Mouse (Mus musculus): Measurements from ENCODE around the gene Usp31.

The Usp31 gene

DNA sequence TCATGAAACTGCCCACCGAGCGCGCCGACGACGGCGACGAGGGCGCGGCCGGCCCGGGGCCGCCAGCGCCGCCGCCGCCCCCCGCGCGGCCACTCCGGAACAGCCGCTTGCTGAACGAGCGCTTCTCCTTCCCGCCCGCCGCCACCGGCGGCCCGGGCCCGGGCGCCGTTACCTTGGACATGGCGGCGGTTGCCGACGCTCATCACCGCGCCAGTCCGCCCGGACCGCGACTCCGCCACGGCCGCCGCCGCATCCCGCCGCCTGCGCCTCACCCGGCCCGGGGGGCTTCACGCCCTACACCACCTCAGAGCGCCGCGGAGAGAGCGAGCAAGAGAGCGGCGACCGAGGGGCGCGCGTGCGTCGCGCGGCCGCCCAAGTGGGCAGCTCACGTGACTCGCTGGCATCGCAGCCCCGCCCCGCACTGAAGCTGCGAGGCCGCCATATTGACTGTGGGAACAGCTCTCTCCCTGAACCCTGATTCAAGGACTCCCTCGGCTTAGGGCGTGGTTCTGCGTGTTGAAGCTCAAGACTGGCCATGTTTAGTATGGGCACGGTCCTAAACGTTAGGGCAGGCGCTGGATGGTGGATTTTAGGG lies at the start of gene Usp31:
Gene Usp31, minus strand, starts transcription at position 181 of the 595 bp plus-strand sequence.
- DNase-seq (ENCODE audit: low read depth, low spot score): peak; percentile 96

DNA sequence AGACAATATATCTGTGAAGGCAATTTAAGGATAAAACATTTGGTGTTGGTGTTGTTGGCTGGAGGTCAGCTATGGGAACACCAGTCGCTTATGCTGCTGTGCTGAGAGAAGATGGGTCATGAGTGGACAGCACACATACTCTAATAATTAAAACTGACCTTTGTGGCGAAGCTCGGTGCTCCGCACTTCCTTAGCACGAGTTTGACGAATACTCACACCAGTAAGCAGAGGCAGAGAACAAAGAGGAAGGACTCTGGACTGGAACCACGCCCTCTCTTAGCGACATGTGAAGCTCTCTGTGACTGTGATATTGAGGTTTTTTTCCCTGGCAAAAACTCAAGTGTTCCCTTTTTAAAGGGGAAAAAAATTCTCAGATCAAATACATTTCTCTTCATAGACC lies 47.7 kb upstream of the Usp31 start:
- no peak for DNase-seq (ENCODE audit: low read depth, low spot score)

DNA sequence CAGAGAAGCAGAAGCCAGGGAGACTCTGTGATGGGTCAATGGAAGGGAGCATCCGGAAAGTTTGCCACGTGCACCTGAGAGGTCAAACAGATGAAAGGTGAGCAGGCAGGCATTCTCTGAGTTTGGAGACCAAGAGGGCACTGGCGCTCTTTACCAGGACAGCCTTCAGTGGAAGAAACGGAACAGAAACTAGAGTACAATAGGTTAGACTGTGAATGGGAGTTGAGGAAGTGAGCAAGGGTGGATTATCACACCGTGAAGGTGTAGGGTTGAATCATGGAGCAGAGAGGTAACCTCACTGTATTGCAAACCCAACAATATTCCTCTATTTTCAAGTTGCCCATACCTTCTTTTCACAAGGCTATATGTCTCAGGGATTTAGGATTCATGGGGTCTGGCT lies 43.2 kb upstream of the Usp31 start:
- DNase-seq (ENCODE audit: low read depth, low spot score): no peak

DNA sequence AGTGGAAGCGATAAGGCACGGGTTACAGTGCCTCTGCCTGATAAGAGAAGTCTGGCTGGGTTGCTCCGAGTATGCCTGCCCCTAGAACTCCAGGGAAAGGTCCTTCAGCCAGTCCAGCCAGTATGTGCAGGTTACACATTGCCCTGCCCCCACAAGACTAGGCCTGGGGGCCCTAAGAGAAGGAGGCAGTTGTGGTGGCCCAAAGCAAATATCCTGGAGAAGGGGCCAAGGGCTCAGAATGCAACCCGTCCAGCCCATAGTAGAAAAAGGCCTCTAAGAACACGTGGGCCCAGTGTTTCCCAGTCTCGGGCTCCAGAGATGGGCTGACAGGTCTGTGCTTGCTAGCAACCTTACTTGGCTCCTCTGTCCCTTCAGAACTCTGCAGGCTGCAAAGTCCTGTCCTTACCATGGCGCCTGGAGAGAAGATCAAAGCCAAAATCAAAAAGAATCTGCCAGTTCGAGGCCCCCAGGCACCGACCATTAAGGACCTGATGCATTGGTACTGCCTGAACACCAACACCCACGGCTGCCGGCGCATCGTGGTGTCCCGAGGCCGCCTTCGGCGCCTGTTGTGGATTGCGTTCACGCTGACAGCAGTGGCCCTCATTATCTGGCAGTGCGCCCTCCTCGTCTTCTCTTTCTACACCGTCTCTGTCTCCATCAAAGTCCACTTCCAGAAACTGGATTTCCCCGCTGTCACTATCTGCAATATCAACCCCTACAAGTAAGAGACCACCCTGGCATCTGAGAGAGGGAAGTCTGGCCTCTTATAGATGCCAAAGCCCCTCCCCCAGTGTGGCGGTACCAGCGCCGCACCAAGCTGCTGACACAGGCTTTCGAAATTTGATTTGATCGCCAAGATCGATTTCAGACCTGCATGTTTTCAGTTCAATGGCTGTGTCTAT lies 30.7 kb upstream of the Usp31 start:
- DNase-seq (ENCODE audit: low read depth, low spot score): no peak

DNA sequence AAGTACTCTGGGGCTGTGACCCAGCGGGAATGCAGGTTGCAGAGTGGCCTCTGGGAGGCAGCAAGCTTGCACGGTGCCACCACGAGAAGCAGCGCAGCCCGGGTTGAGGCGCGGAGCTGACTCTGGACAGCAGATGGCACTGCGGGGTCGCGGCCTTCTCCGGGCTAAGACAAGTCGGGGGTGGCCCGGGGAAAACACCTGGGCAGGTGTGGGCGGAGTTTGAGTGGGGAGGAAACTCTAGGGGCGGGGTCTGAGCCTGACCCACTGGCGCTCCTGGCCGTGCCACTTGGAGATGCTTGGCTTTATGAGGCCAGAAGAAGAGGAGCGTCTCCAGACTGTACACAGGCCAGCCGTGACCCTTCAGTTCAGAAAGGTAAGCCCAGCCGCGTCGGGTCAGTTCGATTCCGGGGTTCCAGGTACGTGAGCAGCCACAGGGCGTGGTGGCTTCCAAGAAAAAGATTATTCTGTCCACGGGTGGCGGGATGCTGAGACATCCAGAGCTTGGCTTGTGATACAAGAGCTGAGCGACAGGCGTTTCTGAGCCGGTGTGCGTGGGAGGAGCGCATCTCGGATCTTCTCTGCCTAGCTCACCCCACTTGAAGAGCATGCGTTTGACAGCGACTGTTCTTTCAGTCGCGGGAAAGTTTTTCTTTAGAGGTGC lies 27.2 kb upstream of the Usp31 start, which contains the start of gene Scnn1g:
Gene Scnn1g, plus strand, starts transcription at position 309 of the 661 bp plus-strand sequence.
- DNase-seq (ENCODE audit: low read depth, low spot score): peak; percentile 85

DNA sequence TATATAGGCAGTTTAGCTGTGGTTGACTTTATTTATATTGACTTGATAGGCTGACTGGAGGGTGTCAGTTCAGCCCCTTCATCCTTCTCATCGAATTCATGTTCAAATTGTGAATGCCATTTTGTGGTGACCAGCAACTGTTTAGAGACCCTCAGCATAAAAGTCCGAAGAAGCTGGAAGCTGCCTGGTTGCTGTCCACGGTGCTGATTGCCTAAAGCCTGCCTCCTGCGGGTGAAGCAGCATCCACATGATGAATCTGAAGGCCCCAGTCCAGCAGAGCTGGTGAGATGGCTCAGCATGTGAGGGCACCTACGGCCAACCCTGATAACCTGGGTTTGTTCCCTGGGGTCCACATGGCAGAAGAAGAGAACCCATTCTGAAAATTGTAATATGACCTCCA lies 23.2 kb upstream of the Usp31 start:
- DNase-seq (ENCODE audit: low read depth, low spot score): peak; percentile 21

DNA sequence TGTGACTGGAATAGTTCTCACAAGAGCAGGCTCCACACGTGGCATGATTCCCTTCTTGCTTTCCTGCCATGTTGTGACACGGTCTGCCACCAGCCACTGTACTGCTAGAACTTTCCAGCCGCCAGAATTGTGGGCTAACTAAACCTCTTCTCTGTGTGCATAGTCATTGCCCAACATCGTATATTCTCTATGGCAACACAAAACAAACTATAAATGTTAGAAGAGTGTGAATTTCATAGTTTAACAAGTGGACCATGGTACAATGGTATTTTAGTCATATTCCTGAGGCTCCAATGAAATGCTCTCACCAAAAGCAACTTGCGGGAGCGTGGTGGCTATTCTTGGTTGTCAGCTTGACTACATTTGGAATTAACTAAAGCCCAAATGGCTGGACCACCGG lies 10.0 kb upstream of the Usp31 start:
- DNase-seq (ENCODE audit: low read depth, low spot score): no peak

DNA sequence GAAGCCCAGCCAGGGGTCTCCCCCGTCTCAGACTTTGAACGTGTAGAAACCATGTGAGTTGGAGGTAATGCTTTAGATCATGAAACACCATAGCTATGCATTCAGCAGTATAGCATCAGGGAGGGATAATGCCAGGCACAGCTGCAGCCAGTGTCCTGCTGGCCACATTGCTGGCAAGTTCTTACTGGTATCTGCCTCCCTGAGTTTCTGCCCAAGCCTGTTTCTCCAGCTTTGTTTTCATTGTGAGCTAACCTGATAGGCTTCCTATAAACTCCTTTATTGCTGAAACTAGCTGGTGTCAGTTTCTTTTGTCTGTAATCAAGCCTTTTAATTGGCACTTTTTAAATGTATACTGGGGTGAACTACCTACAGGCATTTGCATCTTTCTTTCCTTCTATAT lies 4.1 kb upstream of the Usp31 start:
- no peak for DNase-seq (ENCODE audit: low read depth, low spot score)

DNA sequence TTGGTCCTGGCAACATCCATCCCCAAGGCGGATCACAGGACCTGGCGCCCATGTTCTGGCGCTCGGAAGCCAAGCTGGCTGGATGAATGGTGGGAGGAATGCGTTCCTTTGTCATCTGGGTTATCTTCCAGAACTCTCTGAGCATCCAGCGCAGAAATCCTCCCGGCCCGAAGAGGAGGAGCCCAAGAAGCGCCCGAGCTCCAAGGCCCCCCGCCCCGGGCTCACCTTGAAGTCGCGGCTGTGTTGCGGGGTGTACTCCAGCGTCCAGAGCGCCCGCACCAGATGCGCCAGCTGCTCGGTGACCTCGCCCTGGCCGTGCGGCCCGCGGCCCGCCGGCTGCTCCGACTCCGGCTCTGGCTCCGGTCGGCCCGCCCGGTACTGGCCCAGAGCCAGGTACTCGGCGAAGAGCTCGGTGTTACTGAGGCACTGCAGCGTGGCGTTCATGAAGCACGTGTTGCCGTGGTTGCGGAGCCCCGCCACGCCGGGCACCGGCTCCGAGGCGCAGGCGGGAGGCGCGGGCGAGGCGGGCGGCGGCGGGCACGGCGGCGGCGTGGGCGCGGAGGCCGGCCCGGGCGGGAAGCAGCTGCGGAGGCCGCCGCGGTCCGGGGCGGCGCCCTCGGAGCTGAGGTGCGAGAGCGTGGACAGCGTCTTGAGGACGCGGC lies 511 bp downstream of the Usp31 start:
- peak; percentile 62 for DNase-seq (ENCODE audit: low read depth, low spot score)

DNA sequence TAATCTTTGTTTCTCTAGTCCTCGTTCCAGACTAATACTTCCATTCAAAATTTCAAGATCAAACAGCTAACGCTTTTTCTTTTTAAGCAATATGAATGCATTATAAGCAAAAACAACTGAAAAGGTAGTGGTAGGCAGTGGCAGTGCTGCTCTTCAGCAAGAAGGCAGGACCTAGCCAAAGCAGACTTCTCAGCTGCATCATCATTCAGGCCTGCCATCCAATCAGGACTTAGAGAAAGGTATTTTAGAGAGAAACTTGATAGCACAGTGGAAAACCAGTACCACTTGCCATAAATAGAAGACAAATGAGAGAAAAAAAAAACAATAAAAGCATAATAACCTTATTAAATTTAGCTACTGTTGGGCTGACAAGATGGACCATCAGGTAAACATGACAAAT lies 2.0 kb downstream of the Usp31 start:
- DNase-seq (ENCODE audit: low read depth, low spot score): no peak

DNA sequence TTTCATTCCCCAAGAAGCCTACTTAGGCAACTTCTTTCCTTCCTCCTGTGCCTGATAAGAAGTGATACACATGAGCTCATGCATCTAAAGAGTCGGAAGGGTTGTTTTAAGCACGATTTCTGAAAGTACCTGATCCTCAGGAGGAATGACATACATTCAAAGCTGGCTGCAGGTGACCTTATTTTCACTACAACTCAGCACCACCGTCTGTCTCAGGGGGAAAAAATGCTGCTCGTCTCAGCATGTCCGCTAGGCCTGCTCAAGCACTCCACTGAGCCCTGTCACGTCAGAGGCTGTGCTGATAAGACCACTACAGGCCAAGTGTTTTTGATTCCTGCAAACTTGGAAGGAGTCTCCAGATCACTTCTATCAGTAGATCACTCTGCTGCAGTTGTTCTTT lies 5.1 kb downstream of the Usp31 start:
- no peak for DNase-seq (ENCODE audit: low read depth, low spot score)

DNA sequence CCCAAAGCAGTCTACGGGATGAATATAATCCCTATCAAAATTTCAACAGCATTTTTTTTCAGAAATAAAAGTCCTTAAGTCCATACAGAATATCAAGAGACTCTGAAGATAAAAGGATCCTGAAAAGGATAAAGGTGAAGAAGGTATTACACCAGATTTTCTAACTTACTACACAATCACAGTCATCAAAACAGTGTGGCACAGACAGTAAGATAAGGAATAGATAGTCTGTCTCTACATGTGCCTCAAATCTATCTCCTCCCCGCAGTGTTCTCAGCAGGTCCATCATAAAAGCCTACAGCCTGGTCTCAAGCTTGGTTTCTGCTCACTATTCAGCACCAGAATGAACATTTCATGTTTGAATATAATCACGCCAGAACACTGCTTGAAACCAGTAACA lies 6.6 kb downstream of the Usp31 start:
- no peak for DNase-seq (ENCODE audit: low read depth, low spot score)

DNA sequence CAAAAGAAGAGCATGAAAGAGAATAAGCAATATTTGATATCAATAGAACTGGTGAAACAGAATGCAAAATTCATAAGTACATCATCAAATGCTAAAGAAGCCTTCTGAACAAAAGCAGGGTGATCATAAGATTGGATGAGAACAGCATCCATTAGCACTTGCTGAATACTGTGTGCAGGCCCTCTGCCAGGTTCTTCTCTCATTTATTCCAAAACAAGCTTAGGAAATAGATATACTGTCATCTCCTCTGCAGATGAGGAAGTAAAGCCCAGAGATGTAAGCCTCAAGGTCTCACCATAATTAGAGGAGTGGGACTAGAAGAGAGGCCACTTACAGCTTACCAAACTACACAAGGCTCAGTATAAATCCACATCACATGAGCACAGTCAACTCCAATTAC lies 7.8 kb downstream of the Usp31 start:
- DNase-seq (ENCODE audit: low read depth, low spot score): no peak

DNA sequence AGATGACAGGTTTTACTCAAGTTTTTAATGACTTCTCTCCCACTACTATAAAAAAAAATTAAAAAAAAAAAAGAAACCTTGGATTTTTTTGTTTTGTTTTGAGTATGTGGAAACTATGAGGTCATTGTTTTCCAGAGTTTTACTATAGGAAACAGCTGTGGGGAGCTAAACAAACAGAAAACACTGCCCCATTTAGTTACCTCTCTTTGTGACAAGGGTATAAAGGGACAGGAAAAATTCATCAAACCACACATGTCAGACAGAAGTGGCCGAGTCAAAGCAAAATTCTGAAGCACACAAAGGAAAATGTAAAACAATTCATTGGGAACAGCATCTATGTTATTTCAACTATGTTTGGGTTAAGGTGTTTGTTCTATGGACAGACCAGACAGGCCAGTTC lies 9.5 kb downstream of the Usp31 start:
- DNase-seq (ENCODE audit: low read depth, low spot score): no peak

DNA sequence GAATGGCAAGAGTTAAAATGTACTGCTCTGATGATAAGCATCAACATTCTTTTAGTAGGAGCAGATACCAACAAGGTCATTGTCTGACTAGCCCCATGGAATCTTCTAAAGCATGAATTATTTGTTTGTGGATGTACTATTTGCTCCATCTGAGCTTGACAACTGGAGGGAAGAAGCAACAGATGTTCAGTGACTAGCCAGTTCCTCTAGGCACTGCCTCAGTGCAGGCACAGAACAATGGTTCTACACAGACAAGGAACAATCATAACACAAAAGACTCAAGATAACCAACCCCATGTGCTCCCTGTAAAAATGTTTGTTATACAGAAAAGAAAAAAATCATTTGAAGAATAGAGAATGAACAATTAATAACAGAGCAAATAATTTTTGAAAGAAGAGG lies 9.9 kb downstream of the Usp31 start:
- no peak for DNase-seq (ENCODE audit: low read depth, low spot score)

DNA sequence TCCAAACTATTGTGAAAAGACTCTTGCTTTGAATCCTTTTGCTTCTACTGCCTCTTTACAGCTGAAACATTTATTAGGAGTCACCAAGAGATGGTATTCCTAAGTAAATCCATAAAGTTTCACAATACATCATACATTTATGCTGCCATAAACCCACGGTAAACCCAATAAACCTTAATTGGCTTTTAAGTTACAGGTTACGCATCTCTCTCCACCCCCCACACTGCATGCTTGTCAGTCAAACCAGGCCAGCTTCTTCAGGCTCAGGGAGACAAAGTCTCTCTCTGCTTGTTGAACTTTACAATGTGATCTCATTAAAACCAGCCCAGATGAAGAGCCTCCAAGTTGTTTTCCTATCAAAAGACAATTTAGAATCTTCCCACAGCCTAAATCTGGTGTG lies 15.2 kb downstream of the Usp31 start:
- no peak for DNase-seq (ENCODE audit: low read depth, low spot score)

DNA sequence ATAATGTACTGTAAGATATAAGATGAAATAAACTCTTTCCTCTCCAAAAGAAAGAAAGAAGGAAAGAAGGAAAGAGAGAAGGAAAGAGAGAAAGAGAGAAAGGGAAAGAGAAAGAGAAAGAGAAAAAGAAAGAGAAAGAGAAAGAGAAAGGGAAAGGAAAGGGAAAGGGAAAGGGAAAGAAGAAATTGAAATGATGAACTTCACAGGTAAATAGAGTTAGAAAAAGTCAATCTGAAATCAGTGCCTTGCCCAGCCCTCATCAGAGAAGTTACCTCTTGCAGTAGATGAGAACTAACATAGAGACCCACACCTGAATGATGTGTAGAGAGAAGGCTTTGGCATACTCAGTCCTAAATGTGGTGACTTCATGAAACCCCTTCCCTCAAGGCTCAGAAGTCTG lies 17.7 kb downstream of the Usp31 start:
- no peak for DNase-seq (ENCODE audit: low read depth, low spot score)

DNA sequence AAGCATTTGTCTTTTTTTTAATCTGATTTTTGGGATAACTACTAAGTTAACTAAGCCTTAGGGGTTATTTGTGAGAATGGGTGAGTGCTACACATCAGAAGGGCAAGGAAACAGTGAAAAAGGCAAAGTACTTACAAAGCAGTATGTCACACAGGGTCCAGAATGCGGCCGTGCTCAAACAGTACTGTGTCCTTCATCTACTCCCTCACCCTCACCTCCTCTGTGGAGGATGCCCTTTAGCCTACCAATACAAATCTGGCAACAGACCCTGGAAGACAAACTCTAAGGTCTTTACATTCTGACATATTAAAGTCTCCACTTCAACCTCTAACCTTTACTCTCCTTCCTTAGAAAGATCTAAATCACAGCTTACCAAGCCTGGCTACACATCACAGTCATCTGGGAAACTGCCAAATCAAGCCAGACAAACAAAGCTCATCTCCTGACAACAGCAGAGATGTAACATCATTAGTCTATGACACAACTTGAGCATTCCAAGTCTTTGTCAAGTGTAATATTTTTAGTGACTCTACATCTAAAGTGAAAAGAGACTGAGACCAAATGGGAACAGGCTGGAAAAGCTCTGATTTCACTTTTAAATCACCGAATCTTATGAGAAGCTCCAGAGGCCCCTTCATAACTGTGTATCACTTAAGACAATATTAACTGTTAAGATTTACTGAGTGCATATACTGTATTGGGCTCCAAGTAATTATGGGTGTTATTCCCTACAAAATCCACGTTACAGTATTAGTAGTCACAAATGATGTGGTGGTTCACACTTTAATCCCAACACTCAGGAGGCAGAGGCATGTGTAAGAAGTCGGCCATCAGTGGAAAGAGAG lies 21.7 kb downstream of the Usp31 start:
- DNase-seq (ENCODE audit: low read depth, low spot score): no peak

DNA sequence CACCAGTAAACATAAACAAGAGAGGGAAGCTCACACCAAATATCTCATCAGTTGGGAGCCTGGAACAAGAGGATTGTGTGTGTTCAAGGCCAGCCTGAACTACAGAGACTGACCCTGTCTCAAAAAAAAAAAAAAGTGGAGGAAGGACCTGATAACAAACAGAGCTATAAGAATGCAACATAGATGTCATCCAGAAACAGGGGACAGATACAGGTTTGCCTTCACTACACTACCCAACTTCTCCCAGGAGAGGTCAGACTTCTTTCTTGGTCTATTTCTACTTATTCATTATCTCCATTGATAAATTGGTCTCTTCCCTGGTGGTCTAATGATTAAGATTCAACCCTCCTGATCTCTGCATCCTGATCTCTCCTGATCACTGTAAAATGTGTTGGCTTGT lies 25.9 kb downstream of the Usp31 start:
- no peak for DNase-seq (ENCODE audit: low read depth, low spot score)

DNA sequence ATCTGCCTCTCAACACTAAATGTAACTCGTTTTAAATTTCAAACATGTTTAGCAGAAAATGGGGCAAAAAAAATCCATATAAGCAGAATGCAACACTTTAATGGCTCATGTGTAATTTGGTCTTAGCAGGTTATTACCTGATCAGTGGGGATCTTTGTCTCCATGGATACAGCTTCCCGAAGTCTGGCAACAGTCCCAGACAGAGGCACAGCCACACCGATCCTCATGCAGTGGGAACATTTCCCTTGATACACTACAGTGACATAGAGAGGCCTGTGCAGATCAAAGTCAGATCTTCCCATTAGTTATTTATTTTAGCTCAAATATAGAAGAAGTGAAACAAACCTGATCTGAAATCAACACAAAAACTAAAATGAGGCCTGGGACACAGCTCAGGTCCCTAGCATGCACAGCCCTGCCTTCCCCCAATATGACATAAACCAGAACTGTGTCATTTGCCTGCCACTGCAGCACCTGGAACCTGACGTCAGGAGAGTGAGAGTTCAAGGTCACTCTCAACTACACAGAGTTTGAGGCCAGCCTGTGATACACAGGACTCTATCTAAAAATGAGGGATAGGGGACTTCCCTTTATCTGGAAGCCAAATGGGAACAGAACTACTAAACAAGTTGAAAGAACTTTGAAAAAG lies 29.8 kb downstream of the Usp31 start:
- DNase-seq (ENCODE audit: low read depth, low spot score): no peak

DNA sequence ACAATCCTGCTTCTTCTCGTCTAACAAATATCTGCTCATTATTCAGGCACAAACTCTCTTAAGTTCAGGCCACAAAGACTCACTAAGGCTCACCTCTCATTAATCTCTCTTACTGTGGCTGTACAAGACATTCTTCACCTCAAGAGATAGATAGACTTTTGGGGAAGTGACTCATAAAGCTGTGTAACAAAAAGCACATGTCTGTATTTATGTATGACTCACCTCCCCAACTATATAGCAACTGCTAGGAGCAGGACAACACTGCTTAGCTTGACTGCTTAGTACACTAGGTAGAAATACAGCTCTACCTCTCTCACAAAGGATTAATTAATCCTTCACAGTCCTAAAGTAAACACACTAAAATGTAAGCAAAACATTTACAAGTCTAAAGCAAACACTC lies 46.3 kb downstream of the Usp31 start:
- DNase-seq (ENCODE audit: low read depth, low spot score): no peak
